Mouse (Mus musculus) midbrain, embryonic 14.5 days (tissue): ENCODE measurements at regions not wholly inside any gene's neighbourhood (a gene's known extent, or its start where the extent isn't known, plus 50 kb on each side); places are given as distances from the start of the nearest gene placed in this dataset.

Source experiments
- ATAC-seq: fragments of 200-750 bp; cut with Nextera tagmentation; 2 replicates; pipeline ENCODE4 v1.8.0; 2017; ENCODE audit warnings: moderate number of reproducible peaks, moderate library complexity; ENCODE audit not compliant: low FRiP score, low TSS enrichment
- DNase-seq: peaks from one replicate; pipeline ENCODE4 v3.0.0-alpha.2; 2015
- H3K27ac ChIP-seq: fragments of 300-500 bp; sonication (generic); replicated peaks from 2 replicates; pipeline ENCODE4 v1.5.1; 2014; ENCODE audit warnings: mild to moderate bottlenecking, low read depth, low read length, moderate library complexity
- H3K27me3 ChIP-seq: fragments of 300-500 bp; sonication (generic); 2 replicates; pipeline ENCODE4 v1.6.1; 2014; ENCODE audit warnings: low read length, control low read depth, mixed read lengths; ENCODE audit not compliant: control insufficient read depth, insufficient read depth
- H3K36me3 ChIP-seq: fragments of 300-500 bp; sonication (generic); 2 replicates; pipeline ENCODE4 v1.6.1; 2014; ENCODE audit warnings: low read length, control low read depth; ENCODE audit not compliant: control insufficient read depth, insufficient read depth
- H3K4me1 ChIP-seq: fragments of 300-500 bp; sonication (generic); 2 replicates; pipeline ENCODE4 v1.6.1; 2014; ENCODE audit warnings: mild to moderate bottlenecking, antibody characterized with exemption, low read length, control low read depth; ENCODE audit not compliant: control insufficient read depth, insufficient read depth
- H3K4me2 ChIP-seq: fragments of 300-500 bp; sonication (generic); 2 replicates; pipeline ENCODE4 v1.6.1; 2014; ENCODE audit warnings: mild to moderate bottlenecking, low read length, moderate library complexity
- H3K4me3 ChIP-seq: fragments of 300-500 bp; sonication (generic); replicated peaks from 2 replicates; pipeline ENCODE4 v1.5.1; 2014; ENCODE audit warnings: low read depth, low read length
- H3K9ac ChIP-seq: fragments of 300-500 bp; sonication (generic); replicated peaks from 2 replicates; pipeline ENCODE4 v1.6.1; 2014; ENCODE audit warnings: mild to moderate bottlenecking, low read length, moderate library complexity
- H3K9me3 ChIP-seq: fragments of 300-500 bp; sonication (generic); 2 replicates; pipeline ENCODE4 v1.6.1; 2016; ENCODE audit warnings: low read length, control low read depth, mixed read lengths; ENCODE audit not compliant: control insufficient read depth
- WGBS: fragments of 180-500 bp; shearing (Covaris S2); extraction: QIAGEN DNeasy Blood & Tissue Kit; methylation state at CpG from one replicate; pipeline ENCODE4 v1.1.7; 2014; 5-methylcytosine and 5-hydroxymethylcytosine counted together

DNA sequence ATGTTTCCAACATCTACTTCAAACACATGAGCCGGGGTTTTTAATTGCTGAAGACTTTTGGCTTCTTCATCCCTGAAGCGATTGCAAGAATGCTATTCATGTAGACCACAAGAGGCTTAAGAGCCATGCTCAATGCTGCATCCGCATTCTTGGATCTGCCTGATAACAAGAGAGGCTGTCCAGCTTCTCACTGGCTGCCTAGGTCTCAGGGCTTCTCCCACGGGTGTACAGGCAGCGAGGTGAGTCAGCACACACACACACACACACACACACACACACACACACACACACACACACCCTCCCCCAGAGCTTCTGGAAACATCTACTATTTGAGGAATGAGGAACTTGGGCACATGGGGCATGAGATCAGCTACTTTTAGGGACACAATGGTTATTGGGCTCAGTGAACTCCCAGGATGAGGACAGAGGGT lies 261.1 kb downstream of the Tgfb2 start:
- Histone ChIP-seq H3K4me1 (0 out of 2 replicates have a peak, but pooled peaks cover 3% of the 10 kb centered on the region), H3K36me3 (no peaks in the 10 kb centered on the region), H3K27ac (no peak overlapping the region), H3K27me3 (no peaks in the 10 kb centered on the region), H3K9me3 (no peaks in the 10 kb centered on the region), H3K4me2 (no peak overlapping the region), H3K4me3 (no peak overlapping the region), H3K9ac (no peak overlapping the region)
- 66% methylated on average over 5 of the region's 5 CpGs for WGBS
- DNase-seq (no peak), ATAC-seq (no peak)

- Histone ChIP-seq H3K4me1 (no peaks in the 10 kb centered on the region), H3K36me3 (no peaks in the 10 kb centered on the region), H3K27me3 (no peaks in the 10 kb centered on the region), H3K4me3 (no peak overlapping the region), H3K9ac (no peak overlapping the region), H3K9me3 (no peaks in the 10 kb centered on the region), H3K27ac (no peak overlapping the region), H3K4me2 (no peak overlapping the region)
- no peak for DNase-seq
- 64% methylated on average over 1 of the region's 1 CpGs for WGBS
- no peak for ATAC-seq
Measured at GRCm38 (mm10) chr1:186442160-186442559, 263.6 kb downstream of the Tgfb2 start.

GRCm38 (mm10) chr1:186435336-186435972 lies 270.3 kb downstream of the Tgfb2 start:
- Histone ChIP-seq H3K4me1 (peaks cover 4% of the 10 kb centered on the region; the same call in 1 of the 2 replicates), H3K4me3 (no peak overlapping the region), H3K4me2 (no peak overlapping the region), H3K27me3 (no peaks in the 10 kb centered on the region), H3K27ac (no peak overlapping the region), H3K9me3 (no peaks in the 10 kb centered on the region), H3K36me3 (no peaks in the 10 kb centered on the region), H3K9ac (no peak overlapping the region)
- DNase-seq (no peak), ATAC-seq (no peak)
- 74% methylated on average over 12 of the region's 12 CpGs for WGBS

GRCm38 (mm10) chr1:186434782-186435181 lies 271.0 kb downstream of the Tgfb2 start:
- H3K36me3 ChIP-seq: no peaks in the 10 kb centered on the region
- no peak overlapping the region for H3K4me3 ChIP-seq
- ATAC-seq (no peak; the same call in 1 of the 2 replicates), DNase-seq (no peak)
- H3K27me3 ChIP-seq: no peaks in the 10 kb centered on the region
- 64% methylated on average over 9 of the region's 9 CpGs for WGBS
- H3K9ac ChIP-seq: no peak overlapping the region
- peaks cover 4% of the 10 kb centered on the region; the same call in 1 of the 2 replicates for H3K4me1 ChIP-seq
- H3K27ac ChIP-seq: no peak overlapping the region
- no peak overlapping the region for H3K4me2 ChIP-seq
- no peaks in the 10 kb centered on the region for H3K9me3 ChIP-seq

- Histone ChIP-seq H3K27me3 (no peaks in the 10 kb centered on the region), H3K9me3 (no peaks in the 10 kb centered on the region), H3K27ac (no peak overlapping the region), H3K9ac (no peak overlapping the region), H3K4me2 (no peak overlapping the region), H3K4me1 (peaks cover 4% of the 10 kb centered on the region; the same call in 1 of the 2 replicates), H3K4me3 (no peak overlapping the region), H3K36me3 (no peaks in the 10 kb centered on the region)
- no peak for ATAC-seq
- no peak for DNase-seq
- WGBS: 45% methylated on average over 2 of the region's 2 CpGs
Measured at GRCm38 (mm10) chr1:186434007-186434406, 271.8 kb downstream of the Tgfb2 start.

DNA sequence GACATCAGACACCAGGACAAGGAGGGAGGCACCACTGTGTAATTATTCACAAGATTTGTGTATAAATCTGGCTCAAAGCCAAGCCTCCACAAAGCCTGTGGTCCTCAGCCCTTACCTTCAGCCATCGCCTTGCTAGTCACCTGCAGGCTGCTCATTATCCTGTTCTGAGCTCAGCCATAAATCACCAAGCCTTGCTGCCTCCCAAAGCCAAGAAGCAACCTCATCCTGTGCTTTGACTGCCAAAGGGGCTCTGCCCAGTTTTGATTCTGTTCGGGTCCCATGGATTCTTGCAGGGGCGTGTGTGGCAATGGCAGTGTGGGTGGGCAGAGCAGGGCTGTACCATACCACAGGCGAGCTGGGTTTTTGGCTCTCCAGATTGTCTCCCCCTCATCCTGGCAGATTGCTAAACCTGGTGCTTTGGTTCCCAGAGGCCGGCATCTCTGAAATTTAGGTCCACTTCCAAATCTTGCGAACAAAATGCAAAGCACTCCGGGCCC lies 272.6 kb downstream of the Tgfb2 start:
- no peaks in the 10 kb centered on the region for H3K9me3 ChIP-seq
- no peaks in the 10 kb centered on the region for H3K36me3 ChIP-seq
- 78% methylated on average over 7 of the region's 7 CpGs for WGBS
- peaks cover 4% of the 10 kb centered on the region; the same call in 1 of the 2 replicates for H3K4me1 ChIP-seq
- H3K4me3 ChIP-seq: no peak overlapping the region
- no peak for DNase-seq
- no peak overlapping the region for H3K27ac ChIP-seq
- H3K9ac ChIP-seq: no peak overlapping the region
- H3K4me2 ChIP-seq: no peak overlapping the region
- no peaks in the 10 kb centered on the region for H3K27me3 ChIP-seq
- ATAC-seq: no peak

- no peak overlapping the region for H3K4me3 ChIP-seq
- H3K4me2 ChIP-seq: no peak overlapping the region
- no peaks in the 10 kb centered on the region for H3K27me3 ChIP-seq
- DNase-seq: no peak
- no peak overlapping the region for H3K27ac ChIP-seq
- H3K9ac ChIP-seq: no peak overlapping the region
- no peaks in the 10 kb centered on the region for H3K4me1 ChIP-seq
- no peaks in the 10 kb centered on the region for H3K9me3 ChIP-seq
- no peak for ATAC-seq
- 80% methylated on average over 6 of the region's 6 CpGs for WGBS
- no peaks in the 10 kb centered on the region for H3K36me3 ChIP-seq
Measured at GRCm38 (mm10) chr1:186425421-186425820, 280.4 kb downstream of the Tgfb2 start.

GRCm38 (mm10) chr1:186424084-186424483 lies 281.7 kb downstream of the Tgfb2 start:
- H3K9me3 ChIP-seq: no peaks in the 10 kb centered on the region
- no peak overlapping the region for H3K9ac ChIP-seq
- no peak overlapping the region for H3K4me2 ChIP-seq
- no peaks in the 10 kb centered on the region for H3K4me1 ChIP-seq
- H3K27me3 ChIP-seq: no peaks in the 10 kb centered on the region
- DNase-seq: no peak
- no peak for ATAC-seq
- no peaks in the 10 kb centered on the region for H3K36me3 ChIP-seq
- no peak overlapping the region for H3K4me3 ChIP-seq
- WGBS: 86% methylated on average over 5 of the region's 5 CpGs
- H3K27ac ChIP-seq: no peak overlapping the region

GRCm38 (mm10) chr1:186417101-186417500 lies 288.7 kb downstream of the Tgfb2 start:
- H3K9ac ChIP-seq: no peak overlapping the region
- ATAC-seq (no peak), DNase-seq (no peak)
- H3K4me2 ChIP-seq: no peak overlapping the region
- no peak overlapping the region for H3K27ac ChIP-seq
- WGBS: 62% methylated on average over 1 of the region's 1 CpGs
- H3K4me1 ChIP-seq: no peaks in the 10 kb centered on the region
- no peaks in the 10 kb centered on the region for H3K9me3 ChIP-seq
- no peaks in the 10 kb centered on the region for H3K36me3 ChIP-seq
- H3K27me3 ChIP-seq: no peaks in the 10 kb centered on the region
- no peak overlapping the region for H3K4me3 ChIP-seq
